Mouse (Mus musculus) gastrocnemius, postnatal 10 days (tissue): ENCODE results near the gene Vmn1r66. TPM values are rescaled to one million over a fixed set of nuclear protein-coding genes. Genes with fewer than 3 reads are reported as not detected.
"Not testable (repeated sequence)": the region's sequence is repeated elsewhere in the genome, so short reads cannot be mapped to it uniquely, and the experiment has no call there.

Experiments used
- DNase-seq: peaks from one replicate; pipeline ENCODE4 v3.0.0; 2021; ENCODE audit warnings: mixed read lengths
- long read RNA-seq, 2 experiments: library from polyadenylated mRNA; stranded (forward); transcript quantifications; one replicate each; pipeline ENCODE4 v2.0.0; 2021
- total RNA-seq, 2 experiments: library from RNA; stranded (reverse); gene quantifications; 2 replicates each; pipeline ENCODE4 v1.2.3; 2021

Gene Vmn1r66
- total RNA-seq = not detected
- long read RNA-seq, experiment 1 = 0 reads
- long read RNA-seq, experiment 2 = 0 reads

- DNase-seq = no peak
These were observed at the start of gene Vmn1r66 for GRCm38 (mm10) chr7:10277906-10278305. Gene Vmn1r66 (minus strand): TSS chr7:10278006.

GRCm38 (mm10) chr7:10325462-10325861, 47.7 kb upstream of the Vmn1r66 start:
- DNase-seq = not testable (repeated sequence)

DNA sequence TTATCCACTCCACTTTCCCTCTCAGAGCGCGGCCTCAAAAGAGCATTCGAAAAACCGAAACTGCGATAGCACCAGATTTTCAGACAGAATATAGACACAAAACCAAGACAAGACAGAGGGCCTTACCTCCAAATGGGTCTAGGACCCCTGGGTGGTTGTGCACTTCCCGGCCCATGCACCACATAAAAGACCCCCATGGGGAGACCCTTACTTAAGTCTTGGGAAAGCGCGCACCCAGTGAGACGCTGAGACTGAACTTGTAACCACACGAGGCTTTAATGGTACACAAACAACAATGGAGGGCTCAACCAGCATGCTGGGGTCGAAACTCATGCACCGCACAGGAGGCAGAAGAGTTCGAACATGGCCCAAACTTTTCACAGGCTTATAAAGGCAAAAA, 25.7 kb downstream of the Vmn1r66 start:
- DNase-seq = no peak

GRCm38 (mm10) chr7:10249146-10249545, 28.7 kb downstream of the Vmn1r66 start:
- DNase-seq = no peak

Other genes starting within 250 kb of the Vmn1r66 start
- not detected for gene Vmn2r50, start 224.7 kb downstream of the Vmn1r66 start, total RNA-seq
- not detected for gene Vmn2r51, start 172.3 kb downstream of the Vmn1r66 start, total RNA-seq
- gene Vmn2r52, start 101.4 kb downstream of the Vmn1r66 start, total RNA-seq = not detected
- gene Vmn1r67, start 165.3 kb upstream of the Vmn1r66 start, total RNA-seq = not detected
- 1 to 10 TPM; 2.5 TPM for gene Zik1, start 217.4 kb upstream of the Vmn1r66 start, total RNA-seq